Mouse (Mus musculus) ES-E14 (cell line): Measurements from ENCODE around the gene Hormad2. TPM values are rescaled to one million over a fixed set of nuclear protein-coding genes. Genes with fewer than 3 reads are reported as not detected.
A peak's percentile ranks its signal among the peaks of the same experiment; 100 is the strongest.

Experiments
- DNase-seq: peaks from one replicate; pipeline ENCODE4 v3.0.0-alpha.2; 2013; ENCODE audit warnings: low read depth, low spot score
- H3K27ac ChIP-seq: 2 replicates; pipeline ENCODE4 v1.5.1; 2012; ENCODE audit warnings: low read depth, mild to moderate bottlenecking, low read length, moderate library complexity, mixed read lengths; ENCODE audit not compliant: poor library complexity, insufficient read depth, severe bottlenecking
- H3K36me3 ChIP-seq: 2 replicates; pipeline ENCODE4 v1.6.1; 2012; ENCODE audit warnings: mild to moderate bottlenecking, low read length, moderate library complexity, mixed read lengths; ENCODE audit not compliant: control insufficient read depth, poor library complexity, insufficient read depth, severe bottlenecking
- H3K4me1 ChIP-seq, 2 experiments: fragments of 150-350 bp in 1 of 2; sonication (generic) in 1 of 2; 2 replicates each; pipeline ENCODE4 v1.6.1; 2012; ENCODE audit warnings: low read length in 2 of 2, mild to moderate bottlenecking in 1 of 2, mixed read lengths in 1 of 2; ENCODE audit not compliant: control insufficient read depth in 2 of 2, insufficient read depth in 2 of 2, poor library complexity in 1 of 2
- H3K4me3 ChIP-seq, 2 experiments: fragments of 150-350 bp in 1 of 2; sonication (generic) in 1 of 2; 2 replicates each; pipeline ENCODE4 v1.5.1; 2012; ENCODE audit warnings: low read length in 2 of 2, low read depth in 1 of 2, mild to moderate bottlenecking in 1 of 2, mixed read lengths in 1 of 2; ENCODE audit not compliant: insufficient read depth in 1 of 2, poor library complexity in 1 of 2, severe bottlenecking in 1 of 2
- H3K9ac ChIP-seq: 2 replicates; pipeline ENCODE4 v1.6.1; 2012; ENCODE audit warnings: low read depth, mild to moderate bottlenecking, low read length, mixed read lengths; ENCODE audit not compliant: poor library complexity, insufficient read depth, severe bottlenecking
- H3K9me3 ChIP-seq: fragments of 150-350 bp; sonication (generic); 2 replicates; pipeline ENCODE4 v1.6.1; 2012; ENCODE audit warnings: low read depth, mild to moderate bottlenecking, low read length; ENCODE audit not compliant: control insufficient read depth, insufficient read depth
- CHD2 ChIP-seq: IDR thresholded peaks from 2 replicates; pipeline ENCODE4 v1.6.1; 2014; ENCODE audit warnings: mild to moderate bottlenecking, low read depth, low read length, inconsistent platforms
- HCFC1 ChIP-seq: IDR thresholded peaks from 2 replicates; pipeline ENCODE4 v1.6.1; 2012; ENCODE audit warnings: low read length, inconsistent platforms, borderline replicate concordance; ENCODE audit not compliant: insufficient read depth
- MAFK ChIP-seq: IDR thresholded peaks from 2 replicates; pipeline ENCODE4 v1.6.1; 2014; ENCODE audit warnings: mild to moderate bottlenecking, low read depth, low read length, inconsistent platforms; ENCODE audit not compliant: insufficient read depth
- ZC3H11A ChIP-seq: IDR thresholded peaks from 2 replicates; pipeline ENCODE4 v1.6.1; 2012; ENCODE audit warnings: low read depth, mild to moderate bottlenecking, inconsistent platforms, low read length, borderline replicate concordance
- ZNF384 ChIP-seq: IDR thresholded peaks from 2 replicates; pipeline ENCODE4 v1.6.1; 2012; ENCODE audit warnings: low read depth, low read length, inconsistent platforms
- in situ Hi-C, 2 experiments: fragments of 600-800 bp; cut with MboI; formaldehyde crosslinking; loops; one replicate each; pipeline ENCODE4 v1.15.1; 2025; ENCODE audit warnings: low sequenced_read_pairs in 2 of 2, inconsistent platforms in 1 of 2; ENCODE audit not compliant: unreplicated experiment in 2 of 2
- total RNA-seq: library from RNA; depleted of rRNA; stranded (reverse); fragments of 300-350 nt; gene quantifications from 2 replicates; pipeline ENCODE4 v1.2.3, GENCODE M21; 2012

Gene Hormad2
- total RNA-seq, 1 experiment, result 11.6 TPM

- Histone ChIP-seq H3K4me1 (peaks cover 4 to 15% of the 10 kb centered on the region in 2 experiments; a peak in 3 of 4 replicates), H3K36me3 (no peaks in the 10 kb centered on the region), H3K9ac (no peak overlapping the region), H3K4me3 (no peak overlapping the region), H3K27ac (no peak overlapping the region), H3K9me3 (no peaks in the 10 kb centered on the region)
- no peak for DNase-seq
- TF ChIP-seq HCFC1, result no peak
- TF ChIP-seq CHD2, result no peak
- TF ChIP-seq ZNF384, result no peak
- TF ChIP-seq ZC3H11A, result no peak
- TF ChIP-seq MAFK, result no peak
- in situ Hi-C loops, result no loop called here
Observed at GRCm38 (mm10) chr11:4312180-4312579, 128.7 kb downstream of the Hormad2 start.

- in situ Hi-C loops, result no loop called here
- no peaks in the 10 kb centered on the region for H3K36me3 ChIP-seq
- TF ChIP-seq CHD2 (no peak), MAFK (peak; percentile 82)
- H3K27ac ChIP-seq, result no peak overlapping the region
- H3K4me3 ChIP-seq, result no peak overlapping the region
- DNase-seq, result no peak
- H3K9me3 ChIP-seq, result no peaks in the 10 kb centered on the region
- H3K9ac ChIP-seq, result no peak overlapping the region
- H3K4me1 ChIP-seq, result peaks cover 4 to 19% of the 10 kb centered on the region in 2 experiments; a peak in 3 of 4 replicates
Observed at GRCm38 (mm10) chr11:4310324-4310723, 130.6 kb downstream of the Hormad2 start.

- in situ Hi-C loops, result no loop called here
- H3K4me3 ChIP-seq, result no peak overlapping the region
- TF ChIP-seq CHD2 (no peak), ZNF384 (no peak), ZC3H11A (no peak), HCFC1 (no peak), MAFK (no peak)
- no peak overlapping the region for H3K27ac ChIP-seq
- H3K9ac ChIP-seq, result no peak overlapping the region
- peaks cover 4 to 23% of the 10 kb centered on the region in 2 experiments; a peak in 3 of 4 replicates for H3K4me1 ChIP-seq
- no peaks in the 10 kb centered on the region for H3K36me3 ChIP-seq
- no peak for DNase-seq
- no peaks in the 10 kb centered on the region for H3K9me3 ChIP-seq
Observed at GRCm38 (mm10) chr11:4309613-4310012, 131.3 kb downstream of the Hormad2 start.

GRCm38 (mm10) chr11:4308514-4309450 lies 132.1 kb downstream of the Hormad2 start:
- in situ Hi-C loops, result no loop called here
- Histone ChIP-seq H3K9me3 (no peaks in the 10 kb centered on the region), H3K36me3 (no peaks in the 10 kb centered on the region), H3K4me1 (peaks cover 4 to 29% of the 10 kb centered on the region in 2 experiments; a peak in 3 of 4 replicates), H3K9ac (peak overlapping the region; percentile 48; the same call in 1 of the 2 replicates), H3K4me3 (peak overlapping the region in 1 of 2 experiments; percentile 15; a peak in 1 of 4 replicates), H3K27ac (0 out of 2 replicates have a peak overlapping the region, but pooled peaks have one; percentile 17)
- no peak for DNase-seq
- no peak for TF ChIP-seq ZNF384

- in situ Hi-C loops, result no loop called here
- no peak for DNase-seq
- H3K9me3 ChIP-seq, result no peaks in the 10 kb centered on the region
- H3K27ac ChIP-seq, result no peak overlapping the region
- H3K4me3 ChIP-seq, result peak overlapping the region in 1 of 2 experiments; percentile 15; a peak in 1 of 4 replicates
- peaks cover 6 to 34% of the 10 kb centered on the region in 2 experiments; a peak in 3 of 4 replicates for H3K4me1 ChIP-seq
- TF ChIP-seq ZC3H11A (no peak), MAFK (no peak), HCFC1 (no peak), ZNF384 (no peak), CHD2 (no peak)
- peak overlapping the region; percentile 48; the same call in 1 of the 2 replicates for H3K9ac ChIP-seq
- no peaks in the 10 kb centered on the region for H3K36me3 ChIP-seq
Observed at GRCm38 (mm10) chr11:4308060-4308513, 132.8 kb downstream of the Hormad2 start.
